Mouse (Mus musculus) liver, embryonic 14 days (tissue): ENCODE measurements around the gene Cog8. TPM values are rescaled to one million over a fixed set of nuclear protein-coding genes. Genes with fewer than 3 reads are reported as not detected.

ENCODE experiments used
- polyA plus RNA-seq: library from polyadenylated mRNA; depleted of rRNA; stranded (reverse); fragments of >200 nt; gene quantifications from 2 replicates; pipeline ENCODE4 v1.2.3, GENCODE M21; 2012; rRNA removed

Gene Cog8
- 12.4 and 15.1 TPM in 2 replicates for polyA plus RNA-seq

GRCm38 (mm10) chr8:107056076-107056972 lies at the start of gene Cog8, which contains the start of gene Nip7:
Gene Cog8 (minus strand): TSS chr8:107056689.
Gene Nip7 (plus strand): TSS chr8:107056877.

GRCm38 (mm10) chr8:107096366-107097036 lies 40.0 kb upstream of the Cog8 start, which contains the start of gene Terf2:
Gene Terf2 (minus strand): TSS chr8:107096547.

GRCm38 (mm10) chr8:107065511-107066496 lies 9.3 kb upstream of the Cog8 start, which contains the start of gene Tmed6:
Gene Tmed6 (minus strand): TSS chr8:107065644.

GRCm38 (mm10) chr8:107048061-107048941 lies 8.2 kb downstream of the Cog8 start, which contains the start of gene Pdf:
Gene Pdf (minus strand): TSS chr8:107048614.

GRCm38 (mm10) chr8:107030650-107031576 lies 25.6 kb downstream of the Cog8 start, which contains the start of gene Vps4a:
Gene Vps4a (plus strand): TSS chr8:107031222.

Other genes with a start within 250 kb of the Cog8 start
- gene Has3, start 186.4 kb downstream of the Cog8 start, polyA plus RNA-seq: 0.03 and 0.07 TPM in 2 replicates
- 23.5 and 30.2 TPM in 2 replicates for gene Utp4, start 163.1 kb downstream of the Cog8 start, polyA plus RNA-seq
- gene Sntb2, start 120.9 kb downstream of the Cog8 start, polyA plus RNA-seq: 0.68 and 0.74 TPM in 2 replicates
- 13.1 and 13.6 TPM in 2 replicates for gene Vps4a, start 25.5 kb downstream of the Cog8 start, polyA plus RNA-seq
- 9.3 and 11.9 TPM in 2 replicates for gene Pdf, start 8.1 kb downstream of the Cog8 start, polyA plus RNA-seq
- gene Nip7, start 188 bp upstream of the Cog8 start, polyA plus RNA-seq: 27.4 and 30.8 TPM in 2 replicates
- gene Tmed6, start 9.0 kb upstream of the Cog8 start, polyA plus RNA-seq: 0.98 and 1.3 TPM in 2 replicates
- gene Terf2, start 39.9 kb upstream of the Cog8 start, polyA plus RNA-seq: 8.4 and 9.6 TPM in 2 replicates
- 21.7 and 23.9 TPM in 2 replicates for gene Cyb5b, start 94.0 kb upstream of the Cog8 start, polyA plus RNA-seq
- 4.6 and 5.1 TPM in 2 replicates for gene Nfat5, start 236.8 kb upstream of the Cog8 start, polyA plus RNA-seq